Mouse (Mus musculus): ENCODE results near the gene Gm17651.

The Gm17651 gene

GRCm38 (mm10) chr3:97680631-97681320 lies 6.3 kb upstream of the Gm17651 start:
- peak; percentile 77 for DNase-seq (ENCODE audit: low spot score)

GRCm38 (mm10) chr3:97678416-97678815 lies 3.9 kb upstream of the Gm17651 start:
- DNase-seq (ENCODE audit: low spot score), result no peak

- DNase-seq (ENCODE audit: low spot score), result no peak
Observed at GRCm38 (mm10) chr3:97676126-97676525, 1.6 kb upstream of the Gm17651 start.

- DNase-seq (ENCODE audit: low spot score), result no peak
Observed at GRCm38 (mm10) chr3:97667093-97667675, 7.3 kb downstream of the Gm17651 start.

GRCm38 (mm10) chr3:97666154-97666553 lies 8.3 kb downstream of the Gm17651 start:
- DNase-seq (ENCODE audit: low spot score), result no peak

- no peak for DNase-seq (ENCODE audit: low spot score)
Observed at GRCm38 (mm10) chr3:97665525-97665924, 9.0 kb downstream of the Gm17651 start.

GRCm38 (mm10) chr3:97661206-97661605 lies 13.3 kb downstream of the Gm17651 start:
- DNase-seq (ENCODE audit: low spot score), result peak; percentile 43

GRCm38 (mm10) chr3:97659746-97660145 lies 14.7 kb downstream of the Gm17651 start:
- DNase-seq (ENCODE audit: low spot score), result no peak

- DNase-seq (ENCODE audit: low spot score), result no peak
Observed at GRCm38 (mm10) chr3:97658426-97659193, 15.9 kb downstream of the Gm17651 start.

- peak; percentile 99 for DNase-seq (ENCODE audit: low spot score)
Observed at GRCm38 (mm10) chr3:97657655-97658411, 16.7 kb downstream of the Gm17651 start, which contains the start of gene Prkab2. Prkab2 (plus strand) TSS chr3:97658193.

- no peak for DNase-seq (ENCODE audit: low spot score)
Observed at GRCm38 (mm10) chr3:97654901-97655300, 19.6 kb downstream of the Gm17651 start.

- no peak for DNase-seq (ENCODE audit: low spot score)
Observed at GRCm38 (mm10) chr3:97653781-97654180, 20.7 kb downstream of the Gm17651 start.

GRCm38 (mm10) chr3:97651604-97652003 lies 22.9 kb downstream of the Gm17651 start:
- no peak for DNase-seq (ENCODE audit: low spot score)

- no peak for DNase-seq (ENCODE audit: low spot score)
Observed at GRCm38 (mm10) chr3:97649469-97649868, 25.0 kb downstream of the Gm17651 start.

- no peak for DNase-seq (ENCODE audit: low spot score)
Observed at GRCm38 (mm10) chr3:97649022-97649421, 25.5 kb downstream of the Gm17651 start.

- DNase-seq (ENCODE audit: low spot score), result no peak
Observed at GRCm38 (mm10) chr3:97648518-97648917, 26.0 kb downstream of the Gm17651 start.

- DNase-seq (ENCODE audit: low spot score), result no peak
Observed at GRCm38 (mm10) chr3:97642001-97642400, 32.5 kb downstream of the Gm17651 start.

- DNase-seq (ENCODE audit: low spot score), result no peak
Observed at GRCm38 (mm10) chr3:97641396-97641795, 33.1 kb downstream of the Gm17651 start.

- DNase-seq (ENCODE audit: low spot score), result peak; percentile 26
Observed at GRCm38 (mm10) chr3:97634288-97634761, 40.2 kb downstream of the Gm17651 start.

- DNase-seq (ENCODE audit: low spot score), result no peak
Observed at GRCm38 (mm10) chr3:97633456-97633855, 41.0 kb downstream of the Gm17651 start.

GRCm38 (mm10) chr3:97631258-97631860 lies 43.1 kb downstream of the Gm17651 start:
- DNase-seq (ENCODE audit: low spot score), result no peak

- DNase-seq (ENCODE audit: low spot score), result no peak
Observed at GRCm38 (mm10) chr3:97630746-97631145, 43.7 kb downstream of the Gm17651 start.

Measured in ovary, postnatal 36 days (tissue).